Mouse (Mus musculus): ENCODE data around the gene Ncaph.

GRCm38 (mm10) chr2:127145699-127146098 is 11.9 kb upstream of the Ncaph start:
- TF ChIP-seq CTCF (IDR thresholded peaks at IDR 0.05; ENCODE audit: control insufficient read depth, insufficient read depth, insufficient replicate concordance, low read depth, low read length) (no peak), POLR2A (IDR thresholded peaks at IDR 0.05; ENCODE audit: control insufficient read depth, low read depth, low read length) (no peak)

Data from testis, adult 2 months (tissue).